Mouse (Mus musculus): Measurements from ENCODE around the gene Ccnjl.

DNA sequence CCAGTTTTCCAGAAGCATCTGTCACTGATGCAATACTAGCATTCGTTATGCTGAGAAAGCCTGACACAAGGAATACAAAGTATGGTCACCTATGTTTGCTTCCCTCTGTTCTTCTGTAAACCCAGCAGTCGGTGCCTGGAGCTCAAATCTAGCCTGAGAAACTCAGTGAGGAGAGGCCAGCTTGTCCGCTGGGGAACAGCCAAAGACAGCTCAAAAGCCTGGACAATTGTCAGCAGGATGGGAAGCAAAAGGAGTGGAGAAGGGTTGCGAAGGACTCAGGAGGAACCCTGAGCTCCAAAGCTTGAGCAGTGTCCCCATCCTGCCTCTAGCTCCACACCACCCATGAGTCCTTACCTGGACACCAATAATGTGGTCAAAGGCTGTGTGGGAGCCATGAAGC is 44.5 kb upstream of the Ccnjl start:
- TF ChIP-seq POLR2A (IDR thresholded peaks at IDR 0.05; ENCODE audit: borderline replicate concordance, extremely low read depth, insufficient read depth, insufficient read length, poor library complexity, severe bottlenecking), result no peak
- no peak for TF ChIP-seq CTCF (IDR thresholded peaks at IDR 0.05; ENCODE audit: borderline replicate concordance, extremely low read depth, insufficient read depth, insufficient read length)

Data from brain, embryonic 14.5 days (tissue).